Mouse (Mus musculus): ENCODE measurements around the gene Vmn1r197. TPM values are rescaled to one million over a fixed set of nuclear protein-coding genes. Genes with fewer than 3 reads are reported as not detected.

Gene Vmn1r197
- polyA plus RNA-seq (2021; fragmentation: Nextera tagmentation), result not detected in 2 replicates
- long read RNA-seq, experiment 1, result 0 reads
- long read RNA-seq, experiment 2, result 0 reads

DNA sequence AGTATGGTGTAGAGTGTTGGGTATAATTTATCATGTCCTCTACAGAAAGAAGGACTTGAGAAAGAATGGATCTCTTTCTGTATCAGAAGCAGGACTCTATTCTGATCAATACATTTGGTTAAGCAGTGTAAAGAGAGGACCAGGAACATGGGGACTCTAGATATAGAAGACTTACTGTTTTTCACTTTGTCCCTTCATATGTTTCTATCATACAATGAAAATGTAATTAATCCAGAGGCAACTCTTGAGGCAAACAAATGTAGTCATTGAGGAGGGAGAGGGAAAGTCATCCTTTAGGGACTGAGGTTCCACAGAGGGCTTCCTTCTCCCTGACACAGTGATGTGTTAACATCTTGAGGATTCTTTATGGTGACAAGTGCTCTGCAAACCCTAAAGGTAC, at the start of gene Vmn1r197:
Gene Vmn1r197 (plus strand): TSS at position 301 of the 400 bp plus-strand sequence.

DNA sequence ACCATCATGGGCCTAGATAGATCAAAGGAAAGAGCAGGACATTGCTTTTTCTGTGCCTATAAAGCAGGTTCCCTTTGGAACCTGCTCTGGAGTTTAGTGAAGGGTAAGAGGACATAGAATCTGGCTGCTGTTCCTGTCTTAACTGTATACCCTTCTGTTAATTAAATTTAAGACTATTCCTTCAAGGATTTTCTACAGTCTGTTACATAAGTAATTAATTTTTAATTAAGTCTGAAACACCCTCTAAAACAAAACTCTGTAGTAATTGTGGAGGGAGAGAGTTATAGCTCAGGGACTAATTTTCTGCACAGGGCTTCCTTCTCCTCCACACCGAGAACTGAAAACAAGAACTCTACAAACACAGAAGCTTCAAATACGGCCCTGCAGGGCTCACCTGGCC, 34.8 kb upstream of the Vmn1r197 start, which contains the start of gene Vmn1r196:
Gene Vmn1r196 (plus strand): TSS at position 301 of the 400 bp plus-strand sequence.

DNA sequence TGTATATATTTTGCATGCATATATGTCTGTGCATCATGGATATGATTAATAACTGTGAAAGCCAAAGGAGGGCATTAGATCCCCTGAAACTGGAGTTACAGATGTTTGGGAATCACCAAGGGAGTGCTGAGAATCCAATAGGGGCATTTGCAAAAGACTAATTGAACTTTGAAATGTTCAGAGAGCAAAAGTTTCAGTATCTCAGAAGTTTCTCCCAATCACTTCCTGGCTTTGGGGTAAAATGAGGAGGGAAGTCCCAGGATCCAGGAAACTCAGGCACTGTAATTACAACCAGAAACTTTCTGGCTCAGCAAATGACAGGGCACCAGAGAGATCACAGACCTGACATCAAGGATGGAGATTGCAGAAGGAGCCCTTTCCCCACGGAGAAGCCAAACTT, 25.7 kb downstream of the Vmn1r197 start, which contains the start of gene Vmn1r198:
Gene Vmn1r198 (plus strand): TSS at position 301 of the 400 bp plus-strand sequence.

DNA sequence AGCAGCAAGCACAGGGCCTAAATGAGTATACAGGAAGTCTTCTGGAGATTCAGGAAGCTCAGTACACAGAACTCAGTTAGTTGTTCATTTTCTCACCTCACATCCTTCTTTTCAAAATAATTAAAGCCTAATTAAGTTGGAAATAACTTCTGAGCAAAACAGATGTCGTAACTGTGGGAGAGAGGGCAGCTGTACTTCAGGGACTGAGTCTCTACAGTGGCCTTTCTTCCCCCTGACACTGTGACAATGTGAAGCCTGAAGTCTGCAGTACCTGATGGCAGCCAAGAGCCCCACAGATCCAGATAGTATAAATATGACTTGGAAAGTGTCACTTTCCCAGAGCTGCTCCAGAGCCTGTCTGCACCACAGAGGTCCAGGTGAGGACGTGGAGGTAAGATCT, 55.1 kb downstream of the Vmn1r197 start, which contains the start of gene Vmn1r199:
Gene Vmn1r199 (plus strand): TSS at position 301 of the 400 bp plus-strand sequence.

Other genes with a start within 250 kb of the Vmn1r197 start
- gene Vmn1r188, start 240.1 kb upstream of the Vmn1r197 start, polyA plus RNA-seq (2021; fragmentation: Nextera tagmentation), result not detected in 2 replicates
- not detected in 2 replicates for gene Vmn1r189, start 218.8 kb upstream of the Vmn1r197 start, polyA plus RNA-seq (2021; fragmentation: Nextera tagmentation)
- not detected in 2 replicates for gene Vmn1r191, start 140.6 kb upstream of the Vmn1r197 start, polyA plus RNA-seq (2021; fragmentation: Nextera tagmentation)
- not detected in 2 replicates for gene Vmn1r192, start 133.4 kb upstream of the Vmn1r197 start, polyA plus RNA-seq (2021; fragmentation: Nextera tagmentation)
- gene Vmn1r193, start 101.4 kb upstream of the Vmn1r197 start, polyA plus RNA-seq (2021; fragmentation: Nextera tagmentation), result not detected in 2 replicates
- not detected in 2 replicates for gene Vmn1r194, start 80.4 kb upstream of the Vmn1r197 start, polyA plus RNA-seq (2021; fragmentation: Nextera tagmentation)
- not detected in 2 replicates for gene Vmn1r195, start 54.1 kb upstream of the Vmn1r197 start, polyA plus RNA-seq (2021; fragmentation: Nextera tagmentation)
- gene Vmn1r196, start 34.7 kb upstream of the Vmn1r197 start, polyA plus RNA-seq (2021; fragmentation: Nextera tagmentation), result not detected in 2 replicates
- gene Vmn1r198, start 25.8 kb downstream of the Vmn1r197 start, polyA plus RNA-seq (2021; fragmentation: Nextera tagmentation), result not detected in 2 replicates
- gene Vmn1r199, start 55.2 kb downstream of the Vmn1r197 start, polyA plus RNA-seq (2021; fragmentation: Nextera tagmentation), result not detected in 2 replicates
- not detected in 2 replicates for gene Vmn1r200, start 65.8 kb downstream of the Vmn1r197 start, polyA plus RNA-seq (2021; fragmentation: Nextera tagmentation)
- not detected in 2 replicates for gene Vmn1r201, start 147.3 kb downstream of the Vmn1r197 start, polyA plus RNA-seq (2021; fragmentation: Nextera tagmentation)
- gene Vmn1r202, start 180.8 kb downstream of the Vmn1r197 start, polyA plus RNA-seq (2021; fragmentation: Nextera tagmentation), result not detected in 2 replicates
- not detected in 2 replicates for gene Vmn1r203, start 193.5 kb downstream of the Vmn1r197 start, polyA plus RNA-seq (2021; fragmentation: Nextera tagmentation)
- not detected in 2 replicates for gene Vmn1r204, start 228.6 kb downstream of the Vmn1r197 start, polyA plus RNA-seq (2021; fragmentation: Nextera tagmentation)